Mouse (Mus musculus): Measurements from ENCODE around the gene 1700029F12Rik.

DNA sequence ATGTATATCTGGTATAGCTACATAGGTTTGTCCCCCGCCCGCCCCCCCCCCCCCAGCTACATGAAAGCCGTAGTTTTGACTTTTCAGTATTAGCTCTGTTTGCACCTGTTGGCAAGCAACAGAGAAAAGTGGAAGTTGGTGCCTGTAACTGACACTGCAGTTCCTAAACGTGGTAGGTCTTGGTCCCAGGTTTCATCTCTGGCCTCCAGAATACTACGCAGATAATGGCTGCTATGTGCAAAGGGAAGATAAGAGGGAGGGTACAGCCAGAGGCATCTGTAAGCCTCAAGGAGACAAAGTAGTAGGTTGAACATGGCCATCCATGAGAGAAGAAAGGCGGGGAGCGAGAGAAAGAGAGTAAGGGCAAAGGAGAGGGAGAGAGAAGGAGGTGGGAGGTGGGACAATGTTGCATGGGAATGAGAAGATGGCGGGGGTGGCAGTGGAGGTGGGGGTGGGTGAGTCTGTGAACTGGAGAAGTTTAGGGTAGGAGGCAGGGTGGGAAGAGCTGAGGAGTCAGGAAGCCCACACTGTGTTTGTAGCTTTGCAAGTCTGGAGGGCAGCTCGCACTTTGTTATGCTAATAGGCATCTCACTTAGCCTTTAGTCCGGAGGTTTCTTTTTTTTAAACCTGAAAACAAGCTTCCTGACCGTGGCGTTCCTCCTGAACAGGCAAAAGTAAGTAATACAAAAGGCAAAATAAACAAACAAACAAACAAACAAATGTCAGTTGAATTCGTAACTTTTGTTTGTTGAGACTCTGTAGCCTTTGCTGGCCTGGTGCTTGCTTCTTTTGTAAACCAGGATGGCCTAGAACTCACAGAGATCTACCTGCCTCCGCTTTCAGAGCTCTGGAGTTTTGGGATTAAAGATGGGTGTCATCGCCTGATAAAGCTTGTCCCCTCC is 32.7 kb upstream of the 1700029F12Rik start, which contains the start of gene Fam169a:
- no peak for TF ChIP-seq CTCF (IDR thresholded peaks at IDR 0.05; ENCODE audit: low read depth, low read length)
- no peak for TF ChIP-seq POLR2AphosphoS5 (IDR thresholded peaks at IDR 0.05; ENCODE audit: insufficient replicate concordance, low read depth, low read length)
- TF ChIP-seq GATA1 (IDR thresholded peaks at IDR 0.05; ENCODE audit: borderline replicate concordance, low read length), result no peak
- no peak for TF ChIP-seq GATA2 (IDR thresholded peaks at IDR 0.05; ENCODE audit: borderline replicate concordance, low read depth, low read length)
